Mouse (Mus musculus): Measurements from ENCODE around the gene Lig4. TPM values are rescaled to one million over a fixed set of nuclear protein-coding genes. Genes with fewer than 3 reads are reported as not detected.

Lig4 gene
- polyA plus RNA-seq, 1 experiment from 2014 or later: 6.9 TPM

Other genes starting within 250 kb of the Lig4 start
- 0.89 and 1.7 TPM in 2 replicates for gene Fam155a, start 206.5 kb downstream of the Lig4 start, polyA plus RNA-seq (2015; fragmentation: Nextera tagmentation; extraction: Ambion mirVana)
- not detected in 2 replicates for gene Gm10217, start 113.4 kb downstream of the Lig4 start, polyA plus RNA-seq (2015; fragmentation: Nextera tagmentation; extraction: Ambion mirVana)
- gene Abhd13, start within 50 bp of the Lig4 start, polyA plus RNA-seq (2015; fragmentation: Nextera tagmentation; extraction: Ambion mirVana): 16.2 and 17.2 TPM in 2 replicates
- 2.3 and 2.9 TPM in 2 replicates for gene Tnfsf13b, start 28.8 kb upstream of the Lig4 start, polyA plus RNA-seq (2015; fragmentation: Nextera tagmentation; extraction: Ambion mirVana)
- 0.54 and 0.70 TPM in 2 replicates for gene Myo16, start 176.2 kb upstream of the Lig4 start, polyA plus RNA-seq (2015; fragmentation: Nextera tagmentation; extraction: Ambion mirVana)

Data from limb, embryonic 13.5 days (tissue).